9 mouse cellular contexts compared by ENCODE assay signal in the genomic region with DNA sequence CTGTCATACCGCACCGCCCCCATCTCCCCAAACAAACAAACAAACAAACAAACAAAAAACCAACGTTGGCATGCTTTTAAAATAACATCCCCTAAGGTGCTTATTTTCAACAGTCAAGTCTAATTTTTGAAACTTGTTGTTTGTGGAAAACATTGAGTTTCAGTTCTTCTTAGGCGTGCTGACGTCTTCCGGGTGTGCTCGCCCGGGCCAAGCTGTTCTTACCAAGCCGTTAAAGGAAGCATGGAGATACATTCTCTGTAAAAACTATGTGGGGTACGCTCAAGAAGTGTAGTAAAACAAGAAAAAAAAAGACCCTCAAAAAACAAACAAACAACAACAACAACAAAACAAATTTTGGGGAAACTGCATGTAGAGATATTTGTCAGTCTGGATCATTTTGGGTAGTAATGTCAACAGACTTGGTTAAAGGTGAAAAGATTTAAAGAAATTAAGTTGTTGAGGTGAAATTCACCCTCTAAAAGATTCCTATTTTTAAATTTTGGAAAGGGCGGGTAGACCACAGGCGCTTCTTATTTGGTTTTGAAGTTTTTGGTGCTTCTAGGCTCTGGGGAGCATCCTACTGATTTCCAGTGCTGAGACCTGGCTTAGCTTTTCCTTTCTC. TPM values are rescaled to one million over a fixed set of nuclear protein-coding genes. Genes with fewer than 3 reads are reported as not detected.
DNase-seq lines count a peak whose midpoint lies in the region; ATAC-seq and TF ChIP-seq lines count a peak whose summit lies in the region.
"Had no signal": no experiment of that assay in that cellular context is flagged by ENCODE, and none has a peak within 500 bp of the region (broad histone marks: within the 10 kb centered on the region; RNA-seq: fewer than 3 reads in every experiment).

No protein-coding gene starts in this region.

- peaks cover 5% of the 10 kb centered on the region for H3K4me1 ChIP-seq in kidney, embryonic 14.5 days (ENCODE audit: control insufficient read depth, insufficient read depth, low read length)
- H3K4me1 ChIP-seq in bone marrow macrophage, adult 2 months (ENCODE audit: control insufficient read depth, insufficient read depth, low read length) = peaks cover 21% of the 10 kb centered on the region
- peaks cover 6% of the 10 kb centered on the region; the same call in 1 of the 2 replicates for H3K4me1 ChIP-seq in hindbrain, postnatal 0 days (ENCODE audit: insufficient read depth, low read length)
- H3K4me1 ChIP-seq in midbrain, embryonic 14.5 days (ENCODE audit: control insufficient read depth, insufficient read depth, low read length) = peaks cover 16% of the 10 kb centered on the region
- no peaks in the 10 kb centered on the region for H3K4me1 ChIP-seq in kidney, adult 2 months (ENCODE audit: control insufficient read depth, insufficient read depth, low read length)

- H3K4me3 ChIP-seq in kidney, embryonic 14.5 days (ENCODE audit: low read length) = peak overlapping the region; percentile 34
- no peak overlapping the region for H3K4me3 ChIP-seq in bone marrow macrophage, adult 2 months (ENCODE audit: insufficient read depth, low read length)
- H3K4me3 ChIP-seq in hindbrain, postnatal 0 days (ENCODE audit: low read length) = peak overlapping the region; percentile 30
- peak overlapping the region; percentile 26 for H3K4me3 ChIP-seq in midbrain, embryonic 14.5 days (replicated peaks; ENCODE audit: low read depth, low read length)
- H3K4me3 ChIP-seq in kidney, adult 2 months (ENCODE audit: insufficient read depth, low read depth, low read length) = no peak overlapping the region

- no peaks in the 10 kb centered on the region for H3K9me3 ChIP-seq in kidney, embryonic 14.5 days (ENCODE audit: control insufficient read depth, low read length)
- H3K9me3 ChIP-seq in hindbrain, postnatal 0 days (ENCODE audit: low read length) = no peaks in the 10 kb centered on the region
- H3K9me3 ChIP-seq in midbrain, embryonic 14.5 days (ENCODE audit: control insufficient read depth, low read length) = no peaks in the 10 kb centered on the region
- H3K9me3 ChIP-seq: G1E had no signal

- peaks cover 4% of the 10 kb centered on the region; the same call in 1 of the 2 replicates for H3K27me3 ChIP-seq in kidney, embryonic 14.5 days (ENCODE audit: control insufficient read depth, insufficient read depth, low read length)
- H3K27me3 ChIP-seq in hindbrain, postnatal 0 days (ENCODE audit: insufficient read depth, low read length) = no peaks in the 10 kb centered on the region
- no peaks in the 10 kb centered on the region for H3K27me3 ChIP-seq in midbrain, embryonic 14.5 days (ENCODE audit: control insufficient read depth, insufficient read depth, low read length)
- H3K27me3 ChIP-seq in kidney, adult 2 months (replicated peaks; ENCODE audit: control insufficient read depth, insufficient read depth, low read length) = no peaks in the 10 kb centered on the region

- peak overlapping the region; percentile 67 for H3K4me2 ChIP-seq in kidney, embryonic 14.5 days (replicated peaks; ENCODE audit: low read depth, low read length)
- peak overlapping the region; percentile 56 for H3K4me2 ChIP-seq in hindbrain, postnatal 0 days (ENCODE audit: low read depth, low read length)
- peak overlapping the region; percentile 59 for H3K4me2 ChIP-seq in midbrain, embryonic 14.5 days (ENCODE audit: low read length)

- TF ChIP-seq POLR2A in bone marrow macrophage, adult 2 months (IDR thresholded peaks at IDR 0.05; ENCODE audit: borderline replicate concordance, low read depth, low read length) = no peak
- TF ChIP-seq POLR2A in kidney, adult 2 months (IDR thresholded peaks at IDR 0.05; ENCODE audit: low read depth, low read length) = no peak

- TF ChIP-seq CTCF in bone marrow macrophage, adult 2 months (IDR thresholded peaks at IDR 0.05; ENCODE audit: low read depth, low read length) = no peak
- no peak for TF ChIP-seq CTCF in hindbrain, postnatal 0 days (IDR thresholded peaks at IDR 0.05; ENCODE audit: low read depth)
- TF ChIP-seq CTCF in kidney, adult 2 months (conservative IDR thresholded peaks at IDR 0.05; ENCODE audit: insufficient read depth, insufficient read length, low read depth, low read length) = no peak

- ATAC-seq in kidney, embryonic 14.5 days (ENCODE audit: low FRiP score, low TSS enrichment) = no peak
- no peak for ATAC-seq in hindbrain, postnatal 0 days
- no peak; the same call in 1 of the 2 replicates for ATAC-seq in midbrain, embryonic 14.5 days (ENCODE audit: low FRiP score, low TSS enrichment)
- ATAC-seq in frontal cortex, adult (ENCODE audit: low TSS enrichment) = no peak

- H3K27ac ChIP-seq in kidney, embryonic 14.5 days (ENCODE audit: low read depth, low read length) = no peak overlapping the region
- peak overlapping the region; percentile 37 for H3K27ac ChIP-seq in bone marrow macrophage, adult 2 months (ENCODE audit: insufficient read depth, low read depth, low read length)
- peak overlapping the region; percentile 64 for H3K27ac ChIP-seq in hindbrain, postnatal 0 days
- H3K27ac ChIP-seq in midbrain, embryonic 14.5 days (replicated peaks; ENCODE audit: low read depth, low read length) = peak overlapping the region; percentile 74
- H3K27ac ChIP-seq in kidney, adult 2 months (ENCODE audit: insufficient read depth, low read depth, low read length) = no peak overlapping the region

- no peak for DNase-seq in kidney, adult 18-20 months
- no peak for DNase-seq in hindbrain, postnatal 0 days (ENCODE audit: low spot score)
- no peak for DNase-seq in midbrain, embryonic 14.5 days
- DNase-seq in urinary bladder, adult 2 months (ENCODE audit: low spot score) = no peak
- DNase-seq in kidney, adult 2 months = no peak

- peak overlapping the region; percentile 58; the same call in 1 of the 2 replicates for H3K9ac ChIP-seq in kidney, embryonic 14.5 days (ENCODE audit: low read depth, low read length)
- peak overlapping the region; percentile 38; the same call in 1 of the 2 replicates for H3K9ac ChIP-seq in hindbrain, postnatal 0 days (replicated peaks; ENCODE audit: low read length)
- peak overlapping the region; percentile 44; the same call in 1 of the 2 replicates for H3K9ac ChIP-seq in midbrain, embryonic 14.5 days (replicated peaks; ENCODE audit: low read length)

- no peaks in the 10 kb centered on the region for H3K36me3 ChIP-seq in kidney, embryonic 14.5 days (ENCODE audit: control insufficient read depth, insufficient read depth, low read length)
- no peaks in the 10 kb centered on the region for H3K36me3 ChIP-seq in hindbrain, postnatal 0 days (ENCODE audit: insufficient read depth, low read length)
- no peaks in the 10 kb centered on the region for H3K36me3 ChIP-seq in midbrain, embryonic 14.5 days (ENCODE audit: control insufficient read depth, insufficient read depth, low read length)
- H3K36me3 ChIP-seq in kidney, adult 2 months (ENCODE audit: control insufficient read depth, insufficient read depth, low read length) = no peaks in the 10 kb centered on the region
- H3K36me3 ChIP-seq: G1E had no signal

- WGBS in kidney, embryonic 14.5 days = 73% methylated on average over 12 of the region's 12 CpGs
- WGBS in hindbrain, postnatal 0 days = 67% methylated on average over 12 of the region's 12 CpGs
- WGBS in midbrain, embryonic 14.5 days = 78% methylated on average over 12 of the region's 12 CpGs
- WGBS in kidney, adult 2 months = 80% methylated on average over 12 of the region's 12 CpGs

RNA-seq across cellular contexts. Expression of a gene that starts 23.4 kb away (rescaled TPM):
- 39.3 and 48.0 TPM in 2 replicates for polyA plus RNA-seq in kidney, embryonic 14.5 days (2014; fragmentation: Nextera tagmentation; extraction: Ambion mirVana)
- polyA plus RNA-seq in bone marrow macrophage, adult 2 months (2012; ENCODE audit: insufficient read depth, insufficient read length, missing spikeins) = 298 and 305 TPM in 2 replicates
- 45.5 and 57.8 TPM in 2 replicates for total RNA-seq in hindbrain, postnatal 0 days (2014; rRNA removed)
- 37.9 and 39.0 TPM in 2 replicates for polyA plus RNA-seq in hindbrain, postnatal 0 days (2015; fragmentation: Nextera tagmentation; extraction: Ambion mirVana)
- polyA plus RNA-seq in midbrain, embryonic 14.5 days (2014; fragmentation: Nextera tagmentation; extraction: Ambion mirVana) = 63.5 and 70.6 TPM in 2 replicates
- polyA plus RNA-seq in urinary bladder, adult 2 months (2012; rRNA removed) = 196 and 224 TPM in 2 replicates
- polyA plus RNA-seq in kidney, adult 2 months (2012; rRNA removed) = 32.4 and 33.2 TPM in 2 replicates

RNA-seq across cellular contexts. Expression of a gene that starts 43.3 kb away (rescaled TPM):
- 78.3 and 89.0 TPM in 2 replicates for polyA plus RNA-seq in kidney, embryonic 14.5 days (2014; fragmentation: Nextera tagmentation; extraction: Ambion mirVana)
- polyA plus RNA-seq in bone marrow macrophage, adult 2 months (2012; ENCODE audit: insufficient read depth, insufficient read length, missing spikeins) = 134 and 150 TPM in 2 replicates
- total RNA-seq in hindbrain, postnatal 0 days (2014; rRNA removed) = 26.2 and 27.5 TPM in 2 replicates
- 127 and 128 TPM in 2 replicates for polyA plus RNA-seq in hindbrain, postnatal 0 days (2015; fragmentation: Nextera tagmentation; extraction: Ambion mirVana)
- polyA plus RNA-seq in midbrain, embryonic 14.5 days (2014; fragmentation: Nextera tagmentation; extraction: Ambion mirVana) = 45.4 and 50.1 TPM in 2 replicates
- polyA plus RNA-seq in urinary bladder, adult 2 months (2012; rRNA removed) = 53.4 and 78.9 TPM in 2 replicates
- polyA plus RNA-seq in kidney, adult 2 months (2012; rRNA removed) = 13.0 and 18.5 TPM in 2 replicates

Comparison
In these comparisons a context has a peak if more than half of its experiments do, and no peak if none do; other contexts are left out.
1. H3K4me3 ChIP-seq: peak in kidney, embryonic 14.5 days (single experiment), hindbrain, postnatal 0 days (single experiment) and midbrain, embryonic 14.5 days (single experiment); none in bone marrow macrophage, adult 2 months (single experiment) and kidney, adult 2 months (single experiment).
2. H3K27ac ChIP-seq: peak in bone marrow macrophage, adult 2 months (single experiment), hindbrain, postnatal 0 days (single experiment) and midbrain, embryonic 14.5 days (single experiment); none in kidney, embryonic 14.5 days (single experiment) and kidney, adult 2 months (single experiment).
3. Peak in every context shown above with its lines, with median percentiles within 50 percentile points of each other: H3K4me2 ChIP-seq and H3K9ac ChIP-seq.